Mouse (Mus musculus) embryonic facial prominence, embryonic 15.5 days (tissue): ENCODE measurements around the gene Nr3c2. TPM values are rescaled to one million over a fixed set of nuclear protein-coding genes. Genes with fewer than 3 reads are reported as not detected.

Source experiments
- ATAC-seq: fragments of 200-750 bp; cut with Nextera tagmentation; 2 replicates; pipeline ENCODE4 v1.8.0; 2017; ENCODE audit warnings: low read depth, moderate TSS enrichment; ENCODE audit not compliant: insufficient number of reproducible peaks, low FRiP score, low TSS enrichment
- H3K27ac ChIP-seq: fragments of 300-500 bp; sonication (generic); replicated peaks from 2 replicates; pipeline ENCODE4 v1.5.1; 2015; ENCODE audit warnings: mild to moderate bottlenecking, inconsistent platforms
- H3K27me3 ChIP-seq: fragments of 300-500 bp; sonication (generic); 2 replicates; pipeline ENCODE4 v1.6.1; 2015; ENCODE audit warnings: inconsistent platforms
- H3K36me3 ChIP-seq: fragments of 300-500 bp; sonication (generic); 2 replicates; pipeline ENCODE4 v1.6.1; 2015; ENCODE audit warnings: mild to moderate bottlenecking, inconsistent platforms
- H3K4me1 ChIP-seq: fragments of 300-500 bp; sonication (generic); 2 replicates; pipeline ENCODE4 v1.6.1; 2015; ENCODE audit warnings: inconsistent platforms
- H3K4me2 ChIP-seq: fragments of 300-500 bp; sonication (generic); replicated peaks from 2 replicates; pipeline ENCODE4 v1.6.1; 2015; ENCODE audit warnings: mild to moderate bottlenecking, inconsistent platforms
- H3K4me3 ChIP-seq: fragments of 300-500 bp; sonication (generic); replicated peaks from 2 replicates; pipeline ENCODE4 v1.5.1; 2015; ENCODE audit warnings: mild to moderate bottlenecking, inconsistent platforms
- H3K9ac ChIP-seq: fragments of 300-500 bp; sonication (generic); 2 replicates; pipeline ENCODE4 v1.6.1; 2015; ENCODE audit warnings: inconsistent platforms
- H3K9me3 ChIP-seq: fragments of 300-500 bp; sonication (generic); replicated peaks from 2 replicates; pipeline ENCODE4 v1.6.1; 2016; ENCODE audit warnings: inconsistent platforms
- WGBS: fragments of 180-500 bp; shearing (Covaris S2); methylation state at CpG from one replicate; pipeline ENCODE4 v1.1.7; 2015; 5-methylcytosine and 5-hydroxymethylcytosine counted together
- polyA plus RNA-seq: library from polyadenylated mRNA; unstranded; fragments of >200 nt; fragmentation: Nextera tagmentation; extraction: Ambion mirVana; gene quantifications from 2 replicates; pipeline ENCODE4 v1.2.1, GENCODE M21; 2015

The Nr3c2 gene
- polyA plus RNA-seq, 1 experiment from 2014 or later, result 5.8 TPM

GRCm38 (mm10) chr8:77173736-77174135 is 274.5 kb downstream of the Nr3c2 start:
- WGBS, result 55% methylated on average over 3 of the region's 3 CpGs
- no peak for ATAC-seq
- no peaks in the 10 kb centered on the region for H3K27me3 ChIP-seq

GRCm38 (mm10) chr8:77175471-77175870 is 276.2 kb downstream of the Nr3c2 start:
- WGBS, result 86% methylated on average over 4 of the region's 4 CpGs
- Histone ChIP-seq H3K4me3 (no peak overlapping the region), H3K4me1 (no peaks in the 10 kb centered on the region), H3K4me2 (no peak overlapping the region), H3K27me3 (no peaks in the 10 kb centered on the region), H3K27ac (no peak overlapping the region), H3K9me3 (no peaks in the 10 kb centered on the region), H3K36me3 (no peaks in the 10 kb centered on the region), H3K9ac (no peak overlapping the region)
- no peak for ATAC-seq

More at GRCm38 (mm10) chr8:77173736-77174135, 274.5 kb downstream of the Nr3c2 start:
- Histone ChIP-seq H3K9ac (no peak overlapping the region), H3K27ac (no peak overlapping the region), H3K36me3 (no peaks in the 10 kb centered on the region), H3K9me3 (no peaks in the 10 kb centered on the region), H3K4me1 (no peaks in the 10 kb centered on the region), H3K4me2 (no peak overlapping the region), H3K4me3 (no peak overlapping the region)

GRCm38 (mm10) chr8:77176343-77176742 is 277.1 kb downstream of the Nr3c2 start:
- H3K4me2 ChIP-seq, result no peak overlapping the region
- 75% methylated on average over 4 of the region's 4 CpGs for WGBS
- H3K27me3 ChIP-seq, result no peaks in the 10 kb centered on the region
- no peaks in the 10 kb centered on the region for H3K4me1 ChIP-seq
- no peak overlapping the region for H3K4me3 ChIP-seq
- no peak for ATAC-seq
- H3K27ac ChIP-seq, result no peak overlapping the region
- H3K9ac ChIP-seq, result no peak overlapping the region
- H3K9me3 ChIP-seq, result no peaks in the 10 kb centered on the region
- H3K36me3 ChIP-seq, result no peaks in the 10 kb centered on the region

- no peak overlapping the region for H3K4me3 ChIP-seq
- ATAC-seq, result no peak
- WGBS, result 95% methylated on average over 28 of the region's 28 CpGs
- no peaks in the 10 kb centered on the region for H3K9me3 ChIP-seq
- no peak overlapping the region for H3K4me2 ChIP-seq
- H3K27me3 ChIP-seq, result no peaks in the 10 kb centered on the region
- H3K4me1 ChIP-seq, result peaks cover 9% of the 10 kb centered on the region
- H3K9ac ChIP-seq, result no peak overlapping the region
- no peak overlapping the region for H3K27ac ChIP-seq
- H3K36me3 ChIP-seq, result no peaks in the 10 kb centered on the region
These were observed 286.6 kb downstream of the Nr3c2 start for GRCm38 (mm10) chr8:77185816-77186215.

GRCm38 (mm10) chr8:77186914-77187536 is 287.8 kb downstream of the Nr3c2 start:
- Histone ChIP-seq H3K27me3 (no peaks in the 10 kb centered on the region), H3K9ac (no peak overlapping the region), H3K9me3 (no peaks in the 10 kb centered on the region), H3K4me3 (no peak overlapping the region), H3K4me2 (no peak overlapping the region), H3K27ac (no peak overlapping the region), H3K4me1 (peaks cover 9% of the 10 kb centered on the region), H3K36me3 (no peaks in the 10 kb centered on the region)
- 76% methylated on average over 9 of the region's 9 CpGs for WGBS
- no peak for ATAC-seq

- H3K9me3 ChIP-seq, result no peaks in the 10 kb centered on the region
- peaks cover 9% of the 10 kb centered on the region for H3K4me1 ChIP-seq
- H3K9ac ChIP-seq, result no peak overlapping the region
- H3K4me2 ChIP-seq, result no peak overlapping the region
- no peaks in the 10 kb centered on the region for H3K27me3 ChIP-seq
- H3K4me3 ChIP-seq, result no peak overlapping the region
- no peaks in the 10 kb centered on the region for H3K36me3 ChIP-seq
- no peak for ATAC-seq
- 33% methylated on average over 9 of the region's 9 CpGs for WGBS
- H3K27ac ChIP-seq, result no peak overlapping the region
These were observed 288.5 kb downstream of the Nr3c2 start for GRCm38 (mm10) chr8:77187748-77188147.

- Histone ChIP-seq H3K9me3 (no peaks in the 10 kb centered on the region), H3K9ac (no peak overlapping the region), H3K4me2 (no peak overlapping the region), H3K36me3 (no peaks in the 10 kb centered on the region), H3K27me3 (no peaks in the 10 kb centered on the region), H3K4me3 (no peak overlapping the region), H3K27ac (no peak overlapping the region), H3K4me1 (peaks cover 9% of the 10 kb centered on the region)
- ATAC-seq, result no peak
- WGBS, result 34% methylated on average over 4 of the region's 4 CpGs
These were observed 289.1 kb downstream of the Nr3c2 start for GRCm38 (mm10) chr8:77188298-77188697.

GRCm38 (mm10) chr8:77189318-77189717 is 290.1 kb downstream of the Nr3c2 start:
- Histone ChIP-seq H3K27ac (no peak overlapping the region), H3K4me2 (no peak overlapping the region), H3K9me3 (no peaks in the 10 kb centered on the region), H3K27me3 (no peaks in the 10 kb centered on the region), H3K9ac (no peak overlapping the region), H3K4me3 (no peak overlapping the region), H3K4me1 (peaks cover 9% of the 10 kb centered on the region), H3K36me3 (no peaks in the 10 kb centered on the region)
- 58% methylated on average over 9 of the region's 9 CpGs for WGBS
- ATAC-seq, result no peak

GRCm38 (mm10) chr8:77190393-77190792 is 291.2 kb downstream of the Nr3c2 start:
- no peak overlapping the region for H3K4me2 ChIP-seq
- WGBS, result 73% methylated on average over 3 of the region's 3 CpGs
- H3K27ac ChIP-seq, result no peak overlapping the region
- ATAC-seq, result no peak
- H3K36me3 ChIP-seq, result no peaks in the 10 kb centered on the region
- H3K27me3 ChIP-seq, result no peaks in the 10 kb centered on the region
- no peak overlapping the region for H3K9ac ChIP-seq
- H3K9me3 ChIP-seq, result no peaks in the 10 kb centered on the region
- H3K4me1 ChIP-seq, result peaks cover 9% of the 10 kb centered on the region
- no peak overlapping the region for H3K4me3 ChIP-seq

GRCm38 (mm10) chr8:77209297-77209696 is 310.1 kb downstream of the Nr3c2 start:
- Histone ChIP-seq H3K4me2 (no peak overlapping the region), H3K27me3 (no peaks in the 10 kb centered on the region), H3K4me3 (no peak overlapping the region), H3K9ac (no peak overlapping the region), H3K27ac (no peak overlapping the region), H3K36me3 (no peaks in the 10 kb centered on the region), H3K9me3 (no peaks in the 10 kb centered on the region), H3K4me1 (peaks cover 12% of the 10 kb centered on the region)
- no peak for ATAC-seq
- WGBS, result 89% methylated on average over 3 of the region's 3 CpGs

- H3K4me3 ChIP-seq, result no peak overlapping the region
- H3K27me3 ChIP-seq, result no peaks in the 10 kb centered on the region
- no peaks in the 10 kb centered on the region for H3K9me3 ChIP-seq
- no peaks in the 10 kb centered on the region for H3K36me3 ChIP-seq
- no peak overlapping the region for H3K9ac ChIP-seq
- no peak overlapping the region for H3K4me2 ChIP-seq
- no peak for ATAC-seq
- H3K4me1 ChIP-seq, result peaks cover 19% of the 10 kb centered on the region
- 30% methylated on average over 3 of the region's 3 CpGs for WGBS
- peak overlapping the region; percentile 56; the same call in 1 of the 2 replicates for H3K27ac ChIP-seq
These were observed 314.7 kb downstream of the Nr3c2 start for GRCm38 (mm10) chr8:77213893-77214464.

GRCm38 (mm10) chr8:77214665-77215064 is 315.4 kb downstream of the Nr3c2 start:
- H3K27me3 ChIP-seq, result no peaks in the 10 kb centered on the region
- H3K4me1 ChIP-seq, result peaks cover 19% of the 10 kb centered on the region
- 0 out of 2 replicates have a peak overlapping the region, but pooled peaks have one; percentile 15 for H3K4me3 ChIP-seq
- H3K9me3 ChIP-seq, result no peaks in the 10 kb centered on the region
- WGBS, result 19% methylated on average over 8 of the region's 8 CpGs
- no peak for ATAC-seq
- H3K36me3 ChIP-seq, result no peaks in the 10 kb centered on the region
- H3K4me2 ChIP-seq, result peak overlapping the region; percentile 36; the same call in 1 of the 2 replicates
- H3K9ac ChIP-seq, result no peak overlapping the region
- peak overlapping the region; percentile 81 for H3K27ac ChIP-seq
